Mouse (Mus musculus): ENCODE measurements at regions not wholly inside any gene's neighbourhood (a gene's known extent, or its start where the extent isn't known, plus 50 kb on each side); places are given as distances from the start of the nearest gene placed in this dataset.

GRCm38 (mm10) chr4:70615794-70616193 is 81.0 kb upstream of the Megf9 start:
- no peak for DNase-seq (ENCODE audit: low read depth, low spot score)
- no peaks in the 10 kb centered on the region for H3K36me3 ChIP-seq (ENCODE audit: control insufficient read depth in 1 of 2, insufficient read depth in 2 of 2, low read length in 2 of 2)
- H3K27ac ChIP-seq (ENCODE audit: control insufficient read depth, low read depth, low read length) = no peak overlapping the region
- no peaks in the 10 kb centered on the region for H3K27me3 ChIP-seq (ENCODE audit: control insufficient read depth in 1 of 2, insufficient read depth in 2 of 2, low read length in 2 of 2)
- no peaks in the 10 kb centered on the region for H3K9me3 ChIP-seq (replicated peaks; ENCODE audit: insufficient read depth, low read length)
- no peak overlapping the region for H3K4me3 ChIP-seq (ENCODE audit: control insufficient read depth in 1 of 2, insufficient read depth in 1 of 2, low read depth in 2 of 2, low read length in 2 of 2)
- no peaks in the 10 kb centered on the region for H3K4me1 ChIP-seq (ENCODE audit: control insufficient read depth in 1 of 2, insufficient read depth in 2 of 2, low read length in 2 of 2)
- H3K79me2 ChIP-seq (ENCODE audit: control insufficient read depth, insufficient read depth, low read length, poor library complexity) = no peaks in the 10 kb centered on the region
- TF ChIP-seq E2F4 (IDR thresholded peaks at IDR 0.05; ENCODE audit: borderline replicate concordance, low read depth, low read length) = no peak
- no peak for TF ChIP-seq SIN3A (IDR thresholded peaks at IDR 0.05; ENCODE audit: low read length)
- TF ChIP-seq ZMIZ1 (IDR thresholded peaks at IDR 0.05; ENCODE audit: low read depth, low read length) = no peak
- TF ChIP-seq MAX (IDR thresholded peaks at IDR 0.05; ENCODE audit: low read length) = no peak
- no peak for TF ChIP-seq POLR2AphosphoS2 (IDR thresholded peaks at IDR 0.05; ENCODE audit: low read length)
- no peak for TF ChIP-seq JUND (IDR thresholded peaks at IDR 0.05; ENCODE audit: low read depth, low read length)
- no peak for TF ChIP-seq CTCF (IDR thresholded peaks at IDR 0.05 in 2 of 3, conservative IDR thresholded peaks at IDR 0.05 in 1 of 3; ENCODE audit: control insufficient read depth in 1 of 3, insufficient read depth in 1 of 3, low read depth in 2 of 3, low read length in 3 of 3, poor library complexity in 1 of 3, severe bottlenecking in 1 of 3)
- TF ChIP-seq GATA1 (IDR thresholded peaks at IDR 0.05; ENCODE audit: low read depth, low read length) = no peak
- TF ChIP-seq TBP (IDR thresholded peaks at IDR 0.05; ENCODE audit: low read depth, low read length) = no peak
- TF ChIP-seq TAL1 (IDR thresholded peaks at IDR 0.05; ENCODE audit: low read length) = no peak
- TF ChIP-seq MXI1 (IDR thresholded peaks at IDR 0.05; ENCODE audit: low read depth, low read length) = no peak
- no peak for TF ChIP-seq NRF1 (IDR thresholded peaks at IDR 0.05; ENCODE audit: insufficient read depth, low read depth, low read length, poor library complexity, severe bottlenecking)
- no peak for TF ChIP-seq USF2 (IDR thresholded peaks at IDR 0.05; ENCODE audit: borderline replicate concordance in 1 of 2, insufficient read depth in 1 of 2, low read depth in 1 of 2, low read length in 2 of 2)
- no peak for TF ChIP-seq POLR2A (IDR thresholded peaks at IDR 0.05; ENCODE audit: control insufficient read depth in 1 of 2, insufficient read depth in 1 of 2, low read depth in 1 of 2, low read length in 2 of 2, poor library complexity in 1 of 2)
- TF ChIP-seq ZKSCAN1 (IDR thresholded peaks at IDR 0.05; ENCODE audit: low read depth, low read length) = no peak
- no peak for TF ChIP-seq MYB (IDR thresholded peaks at IDR 0.05; ENCODE audit: low read depth, low read length)
- no peak for TF ChIP-seq ZNF384 (IDR thresholded peaks at IDR 0.05; ENCODE audit: low read depth, low read length)
- no peak overlapping the region for H3K9ac ChIP-seq (ENCODE audit: control insufficient read depth, low read depth, low read length, poor library complexity, severe bottlenecking)

- no peaks in the 10 kb centered on the region for H3K9me3 ChIP-seq (replicated peaks; ENCODE audit: insufficient read depth, low read length)
- TF ChIP-seq MXI1 (IDR thresholded peaks at IDR 0.05; ENCODE audit: low read depth, low read length) = no peak
- no peak for TF ChIP-seq ELF1 (IDR thresholded peaks at IDR 0.05; ENCODE audit: low read depth, low read length)
- no peak for TF ChIP-seq KAT2A (conservative IDR thresholded peaks at IDR 0.05; ENCODE audit: low read depth, low read length)
- no peak for TF ChIP-seq MAFK (IDR thresholded peaks at IDR 0.05; ENCODE audit: borderline replicate concordance, low read depth, low read length)
- no peak for TF ChIP-seq SMC3 (IDR thresholded peaks at IDR 0.05; ENCODE audit: low read depth, low read length)
- no peak for TF ChIP-seq CHD2 (IDR thresholded peaks at IDR 0.05; ENCODE audit: low read length)
- no peak for TF ChIP-seq GATA1 (IDR thresholded peaks at IDR 0.05; ENCODE audit: low read depth, low read length)
- H3K36me3 ChIP-seq (ENCODE audit: control insufficient read depth in 1 of 2, insufficient read depth in 2 of 2, low read length in 2 of 2) = no peaks in the 10 kb centered on the region
- H3K9ac ChIP-seq (ENCODE audit: control insufficient read depth, low read depth, low read length, poor library complexity, severe bottlenecking) = no peak overlapping the region
- DNase-seq (ENCODE audit: low read depth, low spot score) = no peak
- H3K4me1 ChIP-seq (ENCODE audit: control insufficient read depth in 1 of 2, insufficient read depth in 2 of 2, low read length in 2 of 2) = no peaks in the 10 kb centered on the region
- no peak overlapping the region for H3K27ac ChIP-seq (ENCODE audit: control insufficient read depth, low read depth, low read length)
- no peaks in the 10 kb centered on the region for H3K79me2 ChIP-seq (ENCODE audit: control insufficient read depth, insufficient read depth, low read length, poor library complexity)
- H3K4me3 ChIP-seq (ENCODE audit: control insufficient read depth in 1 of 2, insufficient read depth in 1 of 2, low read depth in 2 of 2, low read length in 2 of 2) = no peak overlapping the region
- H3K27me3 ChIP-seq (ENCODE audit: control insufficient read depth in 1 of 2, insufficient read depth in 2 of 2, low read length in 2 of 2) = no peaks in the 10 kb centered on the region
These were observed 79.6 kb upstream of the Megf9 start for GRCm38 (mm10) chr4:70614411-70614810.
